Comparison of ENCODE assay signal across 13 mouse cellular contexts in the genomic region with DNA sequence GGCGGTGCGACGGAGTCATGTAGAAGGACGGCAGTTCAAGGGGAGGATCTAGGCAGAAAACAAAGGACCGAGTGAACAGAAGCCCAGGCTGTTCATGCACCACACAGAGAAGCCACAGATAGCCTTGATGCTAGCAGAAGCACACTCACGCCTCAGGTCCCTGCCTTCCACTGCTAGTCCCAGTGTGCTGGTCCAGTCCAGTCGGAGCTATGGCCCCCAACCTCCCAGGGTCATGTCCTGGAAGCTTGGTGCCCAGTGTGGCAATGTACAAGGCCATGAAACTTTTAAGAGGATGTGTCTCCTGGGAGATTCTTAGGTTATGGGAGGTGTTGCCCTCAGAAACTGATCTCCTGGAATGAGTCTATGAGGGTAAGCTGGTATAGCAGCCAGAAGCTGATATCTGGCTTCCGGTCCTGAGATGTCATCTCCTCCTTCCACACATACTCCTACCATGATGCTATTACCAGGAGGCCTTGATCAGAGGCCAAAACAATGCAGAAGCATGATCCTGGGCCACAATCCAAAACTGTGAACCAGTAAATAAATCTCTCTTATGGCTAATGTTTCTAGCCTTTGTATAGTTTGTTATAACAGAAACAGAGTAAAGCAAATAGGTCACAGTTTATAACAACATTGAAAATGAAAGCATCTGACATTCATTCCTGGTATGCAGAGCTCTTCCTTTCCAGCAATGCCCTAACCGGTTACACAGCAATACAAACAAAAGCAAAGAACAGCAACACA. TPM values are rescaled to one million over a fixed set of nuclear protein-coding genes. Genes with fewer than 3 reads are reported as not detected.
DNase-seq lines count a peak whose midpoint lies in the region; ATAC-seq and TF ChIP-seq lines count a peak whose summit lies in the region.
"Had no signal": no experiment of that assay in that cellular context is flagged by ENCODE, and none has a peak within 500 bp of the region (broad histone marks: within the 10 kb centered on the region; RNA-seq: fewer than 3 reads in every experiment).

No protein-coding gene starts in this region.

- ATAC-seq in intestine, embryonic 16.5 days, result peak; percentile 59
- ATAC-seq: liver, embryonic 12.5 days had no signal

- no peak overlapping the region for H3K9ac ChIP-seq in intestine, embryonic 16.5 days (ENCODE audit: low read depth, low read length)
- H3K9ac ChIP-seq: hindbrain, embryonic 15.5 days; liver, embryonic 12.5 days had no signal

- 73% methylated on average over 9 of the region's 9 CpGs for WGBS in kidney, adult 2 months
- WGBS in intestine, embryonic 16.5 days, result 76% methylated on average over 9 of the region's 9 CpGs

- no peak overlapping the region for H3K4me2 ChIP-seq in intestine, embryonic 16.5 days (ENCODE audit: low read depth, low read length)
- H3K4me2 ChIP-seq: hindbrain, embryonic 15.5 days; liver, embryonic 12.5 days had no signal

- H3K9me3 ChIP-seq in intestine, embryonic 16.5 days (ENCODE audit: control insufficient read depth, low read length), result no peaks in the 10 kb centered on the region
- H3K9me3 ChIP-seq: hindbrain, embryonic 15.5 days; liver, embryonic 12.5 days had no signal

- no peak for TF ChIP-seq POLR2A in kidney, adult 2 months (IDR thresholded peaks at IDR 0.05; ENCODE audit: low read depth, low read length)

- no peak overlapping the region for H3K27ac ChIP-seq in kidney, adult 2 months (ENCODE audit: insufficient read depth, low read depth, low read length)
- H3K27ac ChIP-seq in intestine, embryonic 16.5 days (ENCODE audit: low read length), result no peak overlapping the region
- H3K27ac ChIP-seq: hindbrain, embryonic 15.5 days; liver, embryonic 12.5 days had no signal

- no peak for TF ChIP-seq CTCF in kidney, adult 2 months (conservative IDR thresholded peaks at IDR 0.05; ENCODE audit: insufficient read depth, insufficient read length, low read depth, low read length)

- DNase-seq in kidney, adult 2 months, result peak; percentile 33
- DNase-seq in kidney, adult 18-20 months, result no peak
- DNase-seq in adrenal gland, adult 2 months, result peak; percentile 63
- DNase-seq in lung, postnatal 36 days, result peak; percentile 61
- DNase-seq in layer of hippocampus, adult 8-10 months (ENCODE audit: low spot score in 2 of 2), result no peak
- no peak for DNase-seq in urinary bladder, postnatal 4 days (ENCODE audit: low spot score in 2 of 2)
- DNase-seq: layer of hippocampus, postnatal 36 days; midbrain, embryonic 14.5 days; right cerebral cortex, postnatal 25 days had no signal

- no peaks in the 10 kb centered on the region for H3K4me1 ChIP-seq in kidney, adult 2 months (ENCODE audit: control insufficient read depth, insufficient read depth, low read length)
- no peaks in the 10 kb centered on the region for H3K4me1 ChIP-seq in intestine, embryonic 16.5 days (ENCODE audit: control insufficient read depth, insufficient read depth, low read length)
- H3K4me1 ChIP-seq: hindbrain, embryonic 15.5 days; liver, embryonic 12.5 days had no signal

- peaks cover 3% of the 10 kb centered on the region; the same call in 1 of the 2 replicates for H3K36me3 ChIP-seq in kidney, adult 2 months (ENCODE audit: control insufficient read depth, insufficient read depth, low read length)
- no peaks in the 10 kb centered on the region for H3K36me3 ChIP-seq in intestine, embryonic 16.5 days (ENCODE audit: control insufficient read depth, insufficient read depth, low read length)
- H3K36me3 ChIP-seq: hindbrain, embryonic 15.5 days had no signal

- H3K27me3 ChIP-seq in kidney, adult 2 months (replicated peaks; ENCODE audit: control insufficient read depth, insufficient read depth, low read length), result no peaks in the 10 kb centered on the region
- H3K27me3 ChIP-seq in intestine, embryonic 16.5 days (replicated peaks; ENCODE audit: control insufficient read depth, insufficient read depth, low read length), result no peaks in the 10 kb centered on the region
- H3K27me3 ChIP-seq: CH12.LX; hindbrain, embryonic 15.5 days; liver, embryonic 12.5 days had no signal

- H3K4me3 ChIP-seq in kidney, adult 2 months (ENCODE audit: insufficient read depth, low read depth, low read length), result no peak overlapping the region
- no peak overlapping the region for H3K4me3 ChIP-seq in intestine, embryonic 16.5 days (ENCODE audit: low read length)
- H3K4me3 ChIP-seq: hindbrain, embryonic 15.5 days; liver, embryonic 12.5 days had no signal

RNA-seq across cellular contexts. Expression of a gene that starts 51.7 kb away (rescaled TPM):
- 57.2 and 69.1 TPM in 2 replicates for polyA plus RNA-seq in kidney, adult 2 months (2012; rRNA removed)
- 10 to 100 TPM; 52.6 to 62.9 TPM for total RNA-seq in adrenal gland, adult 2 months (2021)
- polyA plus RNA-seq in adrenal gland, adult 2 months (2012; rRNA removed), result 29.4 and 43.3 TPM in 2 replicates
- polyA plus RNA-seq in intestine, embryonic 16.5 days (2015; fragmentation: Nextera tagmentation; extraction: Ambion mirVana), result 4.5 and 6.6 TPM in 2 replicates
- total RNA-seq in layer of hippocampus, adult 8-10 months (2022), result 10 to 100 TPM; 17.4 to 28.1 (median 20.3) TPM
- total RNA-seq: CH12.LX had no signal

Comparison
In these comparisons a context has a peak if more than half of its experiments do, and no peak if none do; other contexts are left out.
1. DNase-seq: peak in kidney, adult 2 months (single experiment), adrenal gland, adult 2 months (single experiment) and lung, postnatal 36 days (single experiment); none in kidney, adult 18-20 months (single experiment), layer of hippocampus, adult 8-10 months (0 of 2) and urinary bladder, postnatal 4 days (0 of 2).